Mouse (Mus musculus): ENCODE measurements around the gene Gcdh. TPM values are rescaled to one million over a fixed set of nuclear protein-coding genes. Genes with fewer than 3 reads are reported as not detected.

The Gcdh gene
- total RNA-seq, 1 experiment from 2014 or later: 16.8 TPM

- no peak for ATAC-seq (replicated peaks; ENCODE audit: insufficient number of reproducible peaks, low FRiP score, low TSS enrichment, poor library complexity, severe bottlenecking)
Measured at GRCm38 (mm10) chr8:84888280-84888679, 5.4 kb downstream of the Gcdh start.

GRCm38 (mm10) chr8:84884728-84885127 lies 9.0 kb downstream of the Gcdh start:
- no peak for ATAC-seq (replicated peaks; ENCODE audit: insufficient number of reproducible peaks, low FRiP score, low TSS enrichment, poor library complexity, severe bottlenecking)

- ATAC-seq (replicated peaks; ENCODE audit: insufficient number of reproducible peaks, low FRiP score, low TSS enrichment, poor library complexity, severe bottlenecking): no peak
Measured at GRCm38 (mm10) chr8:84878915-84879314, 14.8 kb downstream of the Gcdh start.

GRCm38 (mm10) chr8:84877297-84878035 lies 16.3 kb downstream of the Gcdh start:
- ATAC-seq (replicated peaks; ENCODE audit: insufficient number of reproducible peaks, low FRiP score, low TSS enrichment, poor library complexity, severe bottlenecking): no peak

- no peak for ATAC-seq (replicated peaks; ENCODE audit: insufficient number of reproducible peaks, low FRiP score, low TSS enrichment, poor library complexity, severe bottlenecking)
Measured at GRCm38 (mm10) chr8:84874339-84874738, 19.4 kb downstream of the Gcdh start.

GRCm38 (mm10) chr8:84873016-84873415 lies 20.7 kb downstream of the Gcdh start:
- ATAC-seq (replicated peaks; ENCODE audit: insufficient number of reproducible peaks, low FRiP score, low TSS enrichment, poor library complexity, severe bottlenecking): no peak

- peak; percentile 30; the same call in 1 of the 2 replicates for ATAC-seq (replicated peaks; ENCODE audit: insufficient number of reproducible peaks, low FRiP score, low TSS enrichment, poor library complexity, severe bottlenecking)
Measured at GRCm38 (mm10) chr8:84872309-84872965, 21.3 kb downstream of the Gcdh start.

GRCm38 (mm10) chr8:84871376-84872308 lies 22.1 kb downstream of the Gcdh start, which contains the start of gene Syce2:
Syce2 (plus strand) TSS chr8:84872111.
- ATAC-seq (replicated peaks; ENCODE audit: insufficient number of reproducible peaks, low FRiP score, low TSS enrichment, poor library complexity, severe bottlenecking): peak; percentile 62

- ATAC-seq (replicated peaks; ENCODE audit: insufficient number of reproducible peaks, low FRiP score, low TSS enrichment, poor library complexity, severe bottlenecking): peak; percentile 98
Measured at GRCm38 (mm10) chr8:84856864-84857441, 36.8 kb downstream of the Gcdh start, which contains the start of gene Farsa. Farsa (plus strand) TSS chr8:84856989.

- no peak for ATAC-seq (replicated peaks; ENCODE audit: insufficient number of reproducible peaks, low FRiP score, low TSS enrichment, poor library complexity, severe bottlenecking)
Measured at GRCm38 (mm10) chr8:84856434-84856833, 37.3 kb downstream of the Gcdh start.

GRCm38 (mm10) chr8:84847684-84848435 lies 45.9 kb downstream of the Gcdh start:
- no peak for ATAC-seq (replicated peaks; ENCODE audit: insufficient number of reproducible peaks, low FRiP score, low TSS enrichment, poor library complexity, severe bottlenecking)

GRCm38 (mm10) chr8:84846722-84847572 lies 46.8 kb downstream of the Gcdh start, which contains the start of gene Calr:
Calr (minus strand) TSS chr8:84846934.
- ATAC-seq (replicated peaks; ENCODE audit: insufficient number of reproducible peaks, low FRiP score, low TSS enrichment, poor library complexity, severe bottlenecking): peak; percentile 97

- ATAC-seq (replicated peaks; ENCODE audit: insufficient number of reproducible peaks, low FRiP score, low TSS enrichment, poor library complexity, severe bottlenecking): no peak
Measured at GRCm38 (mm10) chr8:84846094-84846721, 47.5 kb downstream of the Gcdh start.

GRCm38 (mm10) chr8:84845355-84846093 lies 48.2 kb downstream of the Gcdh start:
- no peak for ATAC-seq (replicated peaks; ENCODE audit: insufficient number of reproducible peaks, low FRiP score, low TSS enrichment, poor library complexity, severe bottlenecking)

GRCm38 (mm10) chr8:84844397-84845070 lies 49.2 kb downstream of the Gcdh start:
- ATAC-seq (replicated peaks; ENCODE audit: insufficient number of reproducible peaks, low FRiP score, low TSS enrichment, poor library complexity, severe bottlenecking): no peak

- no peak for ATAC-seq (replicated peaks; ENCODE audit: insufficient number of reproducible peaks, low FRiP score, low TSS enrichment, poor library complexity, severe bottlenecking)
Measured at GRCm38 (mm10) chr8:84841514-84841913, 52.2 kb downstream of the Gcdh start.

Measured in monocyte, adult 5-6 weeks (primary cell).